Mouse (Mus musculus) bone marrow, adult 2 months (tissue): ENCODE measurements around the gene Xirp1.

Experiments used
- CTCF ChIP-seq: fragments of 200-500 bp; IDR thresholded peaks from 2 replicates; pipeline ENCODE4 v1.5.1; 2011; ENCODE audit warnings: low read length, control low read depth; ENCODE audit not compliant: control insufficient read depth, insufficient read depth
- POLR2A ChIP-seq: fragments of 200-500 bp; IDR thresholded peaks from 2 replicates; pipeline ENCODE4 v1.6.1; 2011; ENCODE audit warnings: low read depth, mild to moderate bottlenecking, control low read depth, low read length, borderline replicate concordance; ENCODE audit not compliant: control insufficient read depth

DNA sequence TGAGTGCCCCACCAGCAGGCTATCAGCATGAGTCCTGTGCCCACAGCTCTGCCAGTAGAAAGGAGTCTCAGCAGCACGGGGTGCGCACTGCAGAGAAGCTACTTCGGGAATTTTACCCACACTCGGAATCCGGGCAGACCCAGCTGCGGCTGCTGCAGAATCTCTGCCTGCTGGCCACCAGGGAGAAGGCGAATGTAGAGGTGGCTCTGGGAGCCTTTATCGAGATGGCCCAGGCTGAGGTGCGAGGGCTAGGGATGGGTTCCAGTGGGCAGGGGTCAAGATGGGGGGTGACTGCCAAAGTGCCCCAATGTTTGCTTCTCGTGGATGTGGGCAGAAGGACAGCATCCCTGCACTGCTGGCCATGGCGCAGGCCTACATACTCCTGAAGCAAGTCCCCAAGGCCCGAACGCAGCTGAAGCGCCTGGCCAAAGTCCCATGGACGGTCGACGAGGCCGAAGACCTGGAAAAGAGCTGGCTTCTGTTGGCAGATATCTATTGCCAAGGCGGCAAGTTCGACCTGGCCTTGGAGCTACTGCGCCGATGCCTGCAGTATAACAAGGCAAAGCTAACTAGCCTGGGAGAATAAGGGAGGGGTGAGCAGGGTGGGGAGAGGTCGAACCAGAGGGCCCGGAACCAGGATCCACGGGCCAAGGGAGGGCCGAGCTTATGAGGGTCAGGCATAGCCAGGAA lies 57.0 kb downstream of the Xirp1 start:
- TF ChIP-seq CTCF (no peak), POLR2A (no peak)
